Mouse (Mus musculus) regulatory T cell (primary cell): ENCODE measurements around the gene 4930433I11Rik.
"Not testable (repeated sequence)": the region's sequence is repeated elsewhere in the genome, so short reads cannot be mapped to it uniquely, and the experiment has no call there.

Experiments
- in situ Hi-C: fragments of 300-600 bp; cut with MboI, MseI; formaldehyde crosslinking; loops from one replicate; pipeline ENCODE4 v1.15.1; 2025; ENCODE audit warnings: high pct_unique_total_duplicates

4930433I11Rik gene

GRCm38 (mm10) chr7:40987243-40987642 lies at the start of gene 4930433I11Rik:
Gene 4930433I11Rik (plus strand): TSS chr7:40987543.
- in situ Hi-C loops: no loop called here

GRCm38 (mm10) chr7:40939371-40939770 lies 48.0 kb upstream of the 4930433I11Rik start:
- in situ Hi-C loops: no loop called here

GRCm38 (mm10) chr7:40942233-40942935 lies 45.0 kb upstream of the 4930433I11Rik start:
- in situ Hi-C loops: no loop called here

GRCm38 (mm10) chr7:41032419-41032818 lies 45.1 kb downstream of the 4930433I11Rik start, which contains the start of gene Gm4884:
Gene Gm4884 (plus strand): TSS chr7:41032719.
- in situ Hi-C loops: not testable (repeated sequence)

GRCm38 (mm10) chr7:41044058-41044457 lies 56.7 kb downstream of the 4930433I11Rik start:
- in situ Hi-C loops: not testable (repeated sequence)
